Mouse (Mus musculus): Measurements from ENCODE around the gene Olfr73. TPM values are rescaled to one million over a fixed set of nuclear protein-coding genes. Genes with fewer than 3 reads are reported as not detected.
A peak's percentile ranks its signal among the peaks of the same experiment; 100 is the strongest.
"Not testable (repeated sequence)": the region's sequence is repeated elsewhere in the genome, so short reads cannot be mapped to it uniquely, and the experiment has no call there.

Gene Olfr73
- polyA plus RNA-seq (2011; ENCODE audit: insufficient read depth, insufficient read length, low read depth, missing spikeins), result not detected in 2 replicates

DNA sequence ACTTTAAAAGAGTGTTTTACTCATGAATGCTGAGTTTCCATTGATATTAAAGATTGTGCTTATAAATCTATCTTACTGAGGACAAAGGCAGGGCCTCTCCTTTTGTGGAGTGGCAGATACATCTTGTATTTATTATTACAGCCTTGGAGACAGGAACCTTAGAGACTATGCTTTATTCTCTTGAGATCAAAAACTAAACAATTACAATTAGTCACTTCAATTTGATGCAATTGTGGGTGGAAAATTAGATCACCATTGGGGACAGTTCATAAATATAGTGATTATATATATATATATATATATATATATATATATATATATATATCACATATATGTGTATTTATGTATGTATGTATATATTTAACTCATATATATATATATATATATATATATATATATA lies at the start of gene Olfr73:
Olfr73 (minus strand) TSS at position 101 of the 400 bp plus-strand sequence.
- no peaks in the 10 kb centered on the region for H3K27me3 ChIP-seq (ENCODE audit: control insufficient read depth, insufficient read depth, low read length, poor library complexity, severe bottlenecking)
- no peaks in the 10 kb centered on the region for H3K4me1 ChIP-seq (ENCODE audit: control insufficient read depth, insufficient read depth, low read length)
- no peak within 1 kb of the TSS for H3K4me3 ChIP-seq (ENCODE audit: low read depth, low read length)
- H3K27ac ChIP-seq (ENCODE audit: insufficient read depth, low read length), result no peak within 1 kb of the TSS
- TF ChIP-seq CTCF (IDR thresholded peaks at IDR 0.05; ENCODE audit: low read depth, low read length), result no peak
- no peak for TF ChIP-seq EP300 (IDR thresholded peaks at IDR 0.05; ENCODE audit: insufficient read depth, low read depth, low read length)
- TF ChIP-seq POLR2A (IDR thresholded peaks at IDR 0.05; ENCODE audit: insufficient read depth, low read length), result no peak
- H3K36me3 ChIP-seq (ENCODE audit: control insufficient read depth, insufficient read depth, low read length, poor library complexity, severe bottlenecking), result no peaks in the 10 kb centered on the region
- no peaks in the 10 kb centered on the region for H3K9me3 ChIP-seq (replicated peaks; ENCODE audit: control insufficient read depth, insufficient read depth, low read length, poor library complexity, severe bottlenecking)
- H3K9ac ChIP-seq (ENCODE audit: low read depth, poor library complexity, severe bottlenecking), result no peak within 1 kb of the TSS

DNA sequence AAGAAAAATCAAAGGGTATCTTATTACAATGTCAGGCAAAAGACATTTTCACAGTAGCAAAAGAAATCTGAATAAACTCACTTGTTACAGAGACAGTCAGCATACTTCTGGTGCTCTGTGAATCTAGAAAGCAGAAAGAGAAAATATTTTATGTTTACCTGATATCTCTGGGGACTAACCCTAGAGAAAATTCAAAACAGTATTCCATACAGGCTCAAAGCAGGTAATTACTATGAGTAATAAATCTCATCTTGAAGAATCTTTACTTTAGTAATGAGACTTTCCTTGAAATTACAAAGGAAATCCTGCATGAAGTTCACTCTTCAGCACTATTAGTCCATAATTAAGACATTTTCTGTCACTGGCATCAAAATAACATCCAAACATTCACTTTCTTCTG lies 34.2 kb upstream of the Olfr73 start, which contains the start of gene Olfr1163:
Olfr1163 (minus strand) TSS at position 101 of the 400 bp plus-strand sequence.
- Histone ChIP-seq H3K27me3 (ENCODE audit: control insufficient read depth, insufficient read depth, low read length, poor library complexity, severe bottlenecking) (no peaks in the 10 kb centered on the region), H3K9ac (ENCODE audit: low read depth, poor library complexity, severe bottlenecking) (no peak within 1 kb of the TSS), H3K27ac (ENCODE audit: insufficient read depth, low read length) (no peak within 1 kb of the TSS), H3K9me3 (replicated peaks; ENCODE audit: control insufficient read depth, insufficient read depth, low read length, poor library complexity, severe bottlenecking) (no peaks in the 10 kb centered on the region), H3K4me1 (ENCODE audit: control insufficient read depth, insufficient read depth, low read length) (no peaks in the 10 kb centered on the region), H3K4me3 (ENCODE audit: low read depth, low read length) (no peak within 1 kb of the TSS), H3K36me3 (ENCODE audit: control insufficient read depth, insufficient read depth, low read length, poor library complexity, severe bottlenecking) (no peaks in the 10 kb centered on the region)
- TF ChIP-seq CTCF (IDR thresholded peaks at IDR 0.05; ENCODE audit: low read depth, low read length) (no peak), EP300 (IDR thresholded peaks at IDR 0.05; ENCODE audit: insufficient read depth, low read depth, low read length) (no peak), POLR2A (IDR thresholded peaks at IDR 0.05; ENCODE audit: insufficient read depth, low read length) (no peak)

DNA sequence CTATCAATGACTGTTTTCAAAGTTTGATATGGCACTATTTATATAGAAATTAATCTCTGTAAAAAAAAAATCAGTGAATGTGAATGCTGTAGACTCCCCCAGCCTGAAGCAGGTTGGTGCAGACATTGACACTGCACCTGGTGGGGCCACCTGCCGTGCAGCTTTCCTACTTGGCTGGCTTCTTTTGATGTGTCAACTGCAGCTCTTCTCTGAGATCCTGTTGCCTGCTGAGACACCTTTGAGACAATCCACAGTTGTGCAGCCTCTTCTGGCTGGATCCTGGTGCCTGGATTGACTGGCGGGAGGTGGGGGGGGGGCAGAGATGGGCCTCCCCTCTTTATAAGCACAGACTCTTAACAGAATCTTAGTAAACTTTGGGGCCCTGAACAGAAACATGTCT lies 26.1 kb upstream of the Olfr73 start:
- no peaks in the 10 kb centered on the region for H3K4me1 ChIP-seq (ENCODE audit: control insufficient read depth, insufficient read depth, low read length)
- H3K9me3 ChIP-seq (replicated peaks; ENCODE audit: control insufficient read depth, insufficient read depth, low read length, poor library complexity, severe bottlenecking), result 0 out of 2 replicates have a peak, but pooled peaks cover 3% of the 10 kb centered on the region
- H3K4me3 ChIP-seq (ENCODE audit: low read depth, low read length), result no peak overlapping the region
- no peak overlapping the region for H3K9ac ChIP-seq (ENCODE audit: low read depth, poor library complexity, severe bottlenecking)
- no peak overlapping the region for H3K27ac ChIP-seq (ENCODE audit: insufficient read depth, low read length)
- no peaks in the 10 kb centered on the region for H3K36me3 ChIP-seq (ENCODE audit: control insufficient read depth, insufficient read depth, low read length, poor library complexity, severe bottlenecking)
- TF ChIP-seq POLR2A (IDR thresholded peaks at IDR 0.05; ENCODE audit: insufficient read depth, low read length), result no peak
- 0 out of 2 replicates have a peak, but pooled peaks have one; percentile 22 for TF ChIP-seq EP300 (IDR thresholded peaks at IDR 0.05; ENCODE audit: insufficient read depth, low read depth, low read length)
- no peaks in the 10 kb centered on the region for H3K27me3 ChIP-seq (ENCODE audit: control insufficient read depth, insufficient read depth, low read length, poor library complexity, severe bottlenecking)

DNA sequence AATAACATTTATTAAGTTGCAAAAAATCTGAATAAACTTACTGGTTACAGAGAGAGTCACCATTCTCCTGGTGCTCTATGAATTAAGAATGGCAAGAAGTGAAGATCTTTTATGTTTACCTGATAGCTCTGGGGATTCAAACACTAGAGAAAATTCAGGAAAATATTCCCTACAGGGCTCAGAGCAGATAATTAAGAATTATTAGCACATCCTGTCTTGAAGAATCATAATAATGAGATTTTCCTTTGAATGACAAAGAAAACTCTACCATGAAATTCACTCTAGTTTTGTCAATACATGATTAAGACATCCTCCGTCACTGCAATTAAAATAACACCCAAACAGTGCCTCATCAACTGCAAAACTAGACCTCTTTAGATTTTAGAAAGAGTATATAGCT lies 13.5 kb upstream of the Olfr73 start, which contains the start of gene Olfr1162:
Olfr1162 (minus strand) TSS at position 101 of the 400 bp plus-strand sequence.
- Histone ChIP-seq H3K36me3 (ENCODE audit: control insufficient read depth, insufficient read depth, low read length, poor library complexity, severe bottlenecking) (no peaks in the 10 kb centered on the region), H3K9ac (ENCODE audit: low read depth, poor library complexity, severe bottlenecking) (no peak within 1 kb of the TSS), H3K27ac (ENCODE audit: insufficient read depth, low read length) (no peak within 1 kb of the TSS)

DNA sequence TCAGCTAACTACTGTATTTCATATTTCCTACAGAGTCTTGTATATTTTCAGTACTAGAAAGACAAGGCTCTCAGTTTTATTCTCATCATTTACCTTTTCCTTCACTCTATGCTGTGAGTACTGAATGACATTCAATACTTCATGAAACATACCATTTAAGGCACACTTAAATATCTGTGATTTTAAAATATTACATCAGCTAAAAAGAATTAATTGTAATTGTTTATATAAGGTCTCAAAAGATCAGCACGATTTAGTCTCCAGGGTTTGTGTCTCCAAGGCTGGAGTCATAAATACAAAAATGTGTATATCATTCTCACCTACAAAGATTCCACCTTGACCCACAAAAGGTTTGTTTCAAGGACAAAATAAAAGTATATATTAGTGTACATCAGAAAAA lies 15.0 kb downstream of the Olfr73 start, which contains the start of gene Olfr1161:
Olfr1161 (plus strand) TSS at position 301 of the 400 bp plus-strand sequence.
- H3K4me3 ChIP-seq (ENCODE audit: low read depth, low read length); H3K27ac ChIP-seq (ENCODE audit: insufficient read depth, low read length); H3K9me3 ChIP-seq (replicated peaks; ENCODE audit: control insufficient read depth, insufficient read depth, low read length, poor library complexity, severe bottlenecking); H3K27me3 ChIP-seq (ENCODE audit: control insufficient read depth, insufficient read depth, low read length, poor library complexity, severe bottlenecking); H3K4me1 ChIP-seq (ENCODE audit: control insufficient read depth, insufficient read depth, low read length); H3K36me3 ChIP-seq (ENCODE audit: control insufficient read depth, insufficient read depth, low read length, poor library complexity, severe bottlenecking); H3K9ac ChIP-seq (ENCODE audit: low read depth, poor library complexity, severe bottlenecking): not testable (repeated sequence)

More for the DNA sequence above, 13.5 kb upstream of the Olfr73 start, which contains the start of gene Olfr1162:
- Histone ChIP-seq H3K4me3 (ENCODE audit: low read depth, low read length) (no peak within 1 kb of the TSS), H3K9me3 (replicated peaks; ENCODE audit: control insufficient read depth, insufficient read depth, low read length, poor library complexity, severe bottlenecking) (no peaks in the 10 kb centered on the region), H3K27me3 (ENCODE audit: control insufficient read depth, insufficient read depth, low read length, poor library complexity, severe bottlenecking) (no peaks in the 10 kb centered on the region), H3K4me1 (ENCODE audit: control insufficient read depth, insufficient read depth, low read length) (no peaks in the 10 kb centered on the region)
- TF ChIP-seq EP300 (IDR thresholded peaks at IDR 0.05; ENCODE audit: insufficient read depth, low read depth, low read length) (no peak), POLR2A (IDR thresholded peaks at IDR 0.05; ENCODE audit: insufficient read depth, low read length) (no peak), CTCF (IDR thresholded peaks at IDR 0.05; ENCODE audit: low read depth, low read length) (no peak)

DNA sequence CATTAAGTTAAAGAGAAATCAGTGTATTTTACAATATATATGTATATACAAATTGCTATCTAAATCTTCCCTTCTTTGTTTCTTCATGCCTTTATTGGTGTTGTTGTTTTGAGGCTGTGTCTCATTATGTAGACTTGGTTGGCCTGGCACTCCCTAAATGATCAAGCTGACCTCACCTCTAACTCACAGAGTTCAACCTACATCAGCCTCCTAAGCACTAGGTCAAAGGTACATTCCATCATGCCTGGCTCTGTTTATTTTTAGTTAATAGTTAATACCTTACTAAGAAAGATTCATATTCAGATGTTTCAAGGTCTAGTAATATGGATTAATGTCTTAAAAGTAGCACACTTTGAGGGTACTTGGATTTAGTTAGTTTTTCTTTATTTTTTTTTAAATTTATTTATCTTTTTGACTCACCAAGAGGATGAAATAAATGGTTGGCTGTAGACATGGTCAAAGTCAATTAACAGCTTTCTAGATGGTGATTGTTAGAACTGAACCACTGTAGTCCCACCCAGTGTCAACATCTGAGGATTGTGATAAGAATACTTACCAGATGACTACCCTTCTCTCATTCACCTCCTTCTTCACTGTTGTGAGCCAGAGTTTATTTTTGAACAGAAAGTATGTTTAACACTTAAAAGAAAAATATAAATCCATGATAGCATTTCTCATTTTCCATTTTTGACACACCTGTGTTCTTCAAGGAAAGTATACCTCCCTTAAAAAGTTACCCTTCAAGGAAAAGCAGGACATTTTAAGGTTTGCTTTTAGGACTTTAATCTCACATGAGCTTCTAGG lies 29.8 kb downstream of the Olfr73 start, which contains the start of gene Olfr1160:
Olfr1160 (minus strand) TSS at position 754 of the 804 bp plus-strand sequence.
- Histone ChIP-seq H3K9me3 (replicated peaks; ENCODE audit: control insufficient read depth, insufficient read depth, low read length, poor library complexity, severe bottlenecking) (no peaks in the 10 kb centered on the region), H3K27ac (ENCODE audit: insufficient read depth, low read length) (no peak within 1 kb of the TSS), H3K4me1 (ENCODE audit: control insufficient read depth, insufficient read depth, low read length) (no peaks in the 10 kb centered on the region), H3K27me3 (ENCODE audit: control insufficient read depth, insufficient read depth, low read length, poor library complexity, severe bottlenecking) (no peaks in the 10 kb centered on the region), H3K36me3 (ENCODE audit: control insufficient read depth, insufficient read depth, low read length, poor library complexity, severe bottlenecking) (no peaks in the 10 kb centered on the region), H3K4me3 (ENCODE audit: low read depth, low read length) (no peak within 1 kb of the TSS), H3K9ac (ENCODE audit: low read depth, poor library complexity, severe bottlenecking) (no peak within 1 kb of the TSS)
- TF ChIP-seq CTCF (IDR thresholded peaks at IDR 0.05; ENCODE audit: low read depth, low read length), result no peak
- no peak for TF ChIP-seq EP300 (IDR thresholded peaks at IDR 0.05; ENCODE audit: insufficient read depth, low read depth, low read length)
- TF ChIP-seq POLR2A (IDR thresholded peaks at IDR 0.05; ENCODE audit: insufficient read depth, low read length), result no peak
